Mouse (Mus musculus): ENCODE measurements around the gene Lpar2.

DNA sequence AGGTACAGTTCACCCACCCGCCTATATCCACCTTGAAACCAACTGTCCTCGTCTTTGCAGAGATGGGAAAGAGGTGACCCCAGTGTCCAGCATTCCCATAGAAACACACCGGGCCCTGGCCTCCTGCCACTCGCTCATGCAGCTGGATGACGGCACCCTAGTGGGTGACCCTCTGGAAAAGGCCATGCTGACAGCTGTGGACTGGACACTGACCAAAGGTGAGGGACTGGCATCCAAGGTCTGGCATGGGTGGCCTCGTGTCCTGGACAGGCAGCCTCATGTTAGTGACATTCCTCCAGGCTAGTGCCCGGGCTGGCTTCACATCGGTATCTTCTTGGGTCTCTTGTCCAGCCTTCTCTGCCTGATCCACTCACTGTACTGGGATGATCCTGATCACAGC is 23.0 kb upstream of the Lpar2 start:
- no peak for TF ChIP-seq CTCF (IDR thresholded peaks at IDR 0.05; ENCODE audit: low read depth, low read length)
- TF ChIP-seq POLR2A (IDR thresholded peaks at IDR 0.05; ENCODE audit: borderline replicate concordance, low read depth, low read length) = no peak

Data from bone marrow macrophage, adult 2 months (primary cell).